Mouse (Mus musculus) hindbrain, embryonic 11.5 days (tissue): ENCODE measurements around the gene Rab11fip4. TPM values are rescaled to one million over a fixed set of nuclear protein-coding genes. Genes with fewer than 3 reads are reported as not detected.

Experiments
- ATAC-seq: fragments of 200-750 bp; cut with Nextera tagmentation; 2 replicates; pipeline ENCODE4 v1.8.0; 2017; ENCODE audit warnings: mild to moderate bottlenecking, moderate TSS enrichment, moderate library complexity; ENCODE audit not compliant: low FRiP score
- DNase-seq: peaks from one replicate; pipeline ENCODE4 v3.0.0-alpha.2; 2015; ENCODE audit warnings: low spot score
- H3K27ac ChIP-seq: fragments of 300-500 bp; sonication (generic); 2 replicates; pipeline ENCODE4 v1.5.1; 2014; ENCODE audit warnings: mild to moderate bottlenecking, low read depth, low read length
- H3K27me3 ChIP-seq: fragments of 300-500 bp; sonication (generic); 2 replicates; pipeline ENCODE4 v1.6.1; 2014; ENCODE audit warnings: mild to moderate bottlenecking, low read length, moderate library complexity, mixed read lengths; ENCODE audit not compliant: control insufficient read depth, insufficient read depth
- H3K36me3 ChIP-seq: fragments of 300-500 bp; sonication (generic); 2 replicates; pipeline ENCODE4 v1.6.1; 2014; ENCODE audit warnings: mild to moderate bottlenecking, low read length, moderate library complexity, mixed read lengths; ENCODE audit not compliant: control insufficient read depth, insufficient read depth
- H3K4me1 ChIP-seq: fragments of 300-500 bp; sonication (generic); replicated peaks from 2 replicates; pipeline ENCODE4 v1.6.1; 2014; ENCODE audit warnings: low read length, mixed read lengths; ENCODE audit not compliant: control insufficient read depth, insufficient read depth
- H3K4me2 ChIP-seq: fragments of 300-500 bp; sonication (generic); replicated peaks from 2 replicates; pipeline ENCODE4 v1.6.1; 2014; ENCODE audit warnings: mild to moderate bottlenecking, low read depth, low read length
- H3K4me3 ChIP-seq: fragments of 300-500 bp; sonication (generic); 2 replicates; pipeline ENCODE4 v1.5.1; 2014; ENCODE audit warnings: low read depth, low read length
- H3K9ac ChIP-seq: fragments of 300-500 bp; sonication (generic); 2 replicates; pipeline ENCODE4 v1.6.1; 2014; ENCODE audit warnings: low read depth, low read length
- H3K9me3 ChIP-seq: fragments of 300-500 bp; sonication (generic); 2 replicates; pipeline ENCODE4 v1.6.1; 2016; ENCODE audit warnings: low read length; ENCODE audit not compliant: control insufficient read depth
- WGBS: fragments of 180-500 bp; shearing (Covaris S2); extraction: QIAGEN DNeasy Blood & Tissue Kit; methylation state at CpG from one replicate; pipeline ENCODE4 v1.1.7; 2014; 5-methylcytosine and 5-hydroxymethylcytosine counted together
- polyA plus RNA-seq: library from polyadenylated mRNA; unstranded; fragments of >200 nt; fragmentation: Nextera tagmentation; extraction: Ambion mirVana; gene quantifications from 2 replicates; pipeline ENCODE4 v1.2.1, GENCODE M21; 2014

Gene Rab11fip4
- polyA plus RNA-seq, 1 experiment from 2014 or later: 11.5 TPM

GRCm38 (mm10) chr11:79610454-79610853 is 19.4 kb downstream of the Rab11fip4 start:
- Histone ChIP-seq H3K9me3 (no peaks in the 10 kb centered on the region), H3K4me1 (peaks cover 26% of the 10 kb centered on the region), H3K36me3 (no peaks in the 10 kb centered on the region), H3K9ac (no peak overlapping the region), H3K27me3 (no peaks in the 10 kb centered on the region), H3K27ac (peak overlapping the region; percentile 36; the same call in 1 of the 2 replicates), H3K4me2 (no peak overlapping the region), H3K4me3 (no peak overlapping the region)
- 49% methylated on average over 2 of the region's 2 CpGs for WGBS
- DNase-seq (no peak), ATAC-seq (no peak)

- H3K36me3 ChIP-seq: no peaks in the 10 kb centered on the region
- H3K4me1 ChIP-seq: peaks cover 26% of the 10 kb centered on the region
- H3K4me3 ChIP-seq: no peak overlapping the region
- H3K9me3 ChIP-seq: no peaks in the 10 kb centered on the region
- ATAC-seq (peak; percentile 45), DNase-seq (peak; percentile 45)
- no peak overlapping the region for H3K4me2 ChIP-seq
- 18% methylated on average over 13 of the region's 13 CpGs for WGBS
- no peak overlapping the region for H3K9ac ChIP-seq
- H3K27ac ChIP-seq: peak overlapping the region; percentile 36; the same call in 1 of the 2 replicates
- no peaks in the 10 kb centered on the region for H3K27me3 ChIP-seq
Observed at GRCm38 (mm10) chr11:79611011-79611666, 20.1 kb downstream of the Rab11fip4 start.

GRCm38 (mm10) chr11:79612046-79612600 is 21.1 kb downstream of the Rab11fip4 start:
- DNase-seq: no peak

GRCm38 (mm10) chr11:79613084-79613483 is 22.1 kb downstream of the Rab11fip4 start:
- no peaks in the 10 kb centered on the region for H3K9me3 ChIP-seq
- no peaks in the 10 kb centered on the region for H3K36me3 ChIP-seq
- H3K27ac ChIP-seq: peak overlapping the region; percentile 49; the same call in 1 of the 2 replicates
- H3K4me3 ChIP-seq: no peak overlapping the region
- H3K4me1 ChIP-seq: peaks cover 26% of the 10 kb centered on the region
- no peaks in the 10 kb centered on the region for H3K27me3 ChIP-seq
- WGBS: 7% methylated on average over 3 of the region's 3 CpGs
- ATAC-seq: 0 out of 2 replicates have a peak, but pooled peaks have one; percentile 36
- peak; percentile 53 for DNase-seq
- no peak overlapping the region for H3K4me2 ChIP-seq
- 0 out of 2 replicates have a peak overlapping the region, but pooled peaks have one; percentile 5 for H3K9ac ChIP-seq

More at GRCm38 (mm10) chr11:79612046-79612600, 21.1 kb downstream of the Rab11fip4 start:
- Histone ChIP-seq H3K4me1 (peaks cover 26% of the 10 kb centered on the region), H3K9ac (no peak overlapping the region), H3K9me3 (no peaks in the 10 kb centered on the region), H3K4me3 (no peak overlapping the region), H3K36me3 (no peaks in the 10 kb centered on the region), H3K27me3 (no peaks in the 10 kb centered on the region), H3K4me2 (no peak overlapping the region), H3K27ac (no peak overlapping the region)
- ATAC-seq: no peak
- 10% methylated on average over 1 of the region's 1 CpGs for WGBS

- ATAC-seq (no peak), DNase-seq (no peak)
- H3K4me2 ChIP-seq: no peak overlapping the region
- no peak overlapping the region for H3K9ac ChIP-seq
- no peak overlapping the region for H3K27ac ChIP-seq
- no peaks in the 10 kb centered on the region for H3K27me3 ChIP-seq
- H3K9me3 ChIP-seq: no peaks in the 10 kb centered on the region
- H3K4me1 ChIP-seq: peaks cover 26% of the 10 kb centered on the region
- no peak overlapping the region for H3K4me3 ChIP-seq
- H3K36me3 ChIP-seq: no peaks in the 10 kb centered on the region
- 61% methylated on average over 4 of the region's 4 CpGs for WGBS
Observed at GRCm38 (mm10) chr11:79613711-79614110, 22.7 kb downstream of the Rab11fip4 start.

GRCm38 (mm10) chr11:79614880-79615279 is 23.9 kb downstream of the Rab11fip4 start:
- no peaks in the 10 kb centered on the region for H3K27me3 ChIP-seq
- no peak overlapping the region for H3K4me3 ChIP-seq
- 91% methylated on average over 3 of the region's 3 CpGs for WGBS
- no peaks in the 10 kb centered on the region for H3K9me3 ChIP-seq
- no peak overlapping the region for H3K4me2 ChIP-seq
- ATAC-seq (no peak), DNase-seq (no peak)
- H3K36me3 ChIP-seq: no peaks in the 10 kb centered on the region
- no peak overlapping the region for H3K27ac ChIP-seq
- H3K4me1 ChIP-seq: peaks cover 26% of the 10 kb centered on the region
- no peak overlapping the region for H3K9ac ChIP-seq

GRCm38 (mm10) chr11:79615871-79616270 is 24.9 kb downstream of the Rab11fip4 start:
- DNase-seq: no peak
- no peak for ATAC-seq
- Histone ChIP-seq H3K9ac (no peak overlapping the region), H3K4me3 (no peak overlapping the region), H3K27me3 (no peaks in the 10 kb centered on the region), H3K4me2 (no peak overlapping the region), H3K36me3 (no peaks in the 10 kb centered on the region), H3K27ac (no peak overlapping the region), H3K4me1 (peaks cover 18% of the 10 kb centered on the region), H3K9me3 (no peaks in the 10 kb centered on the region)
- 61% methylated on average over 5 of the region's 5 CpGs for WGBS

- Histone ChIP-seq H3K4me3 (no peak overlapping the region), H3K27me3 (no peaks in the 10 kb centered on the region), H3K4me1 (peaks cover 5% of the 10 kb centered on the region; the same call in 1 of the 2 replicates), H3K27ac (no peak overlapping the region), H3K36me3 (no peaks in the 10 kb centered on the region), H3K9me3 (no peaks in the 10 kb centered on the region), H3K4me2 (no peak overlapping the region), H3K9ac (no peak overlapping the region)
- ATAC-seq (no peak), DNase-seq (no peak)
- 89% methylated on average over 8 of the region's 8 CpGs for WGBS
Observed at GRCm38 (mm10) chr11:79617991-79618390, 27.0 kb downstream of the Rab11fip4 start.

- H3K9ac ChIP-seq: no peak overlapping the region
- 0 out of 2 replicates have a peak, but pooled peaks cover 2% of the 10 kb centered on the region for H3K4me1 ChIP-seq
- no peak overlapping the region for H3K4me3 ChIP-seq
- WGBS: 87% methylated on average over 5 of the region's 5 CpGs
- H3K27ac ChIP-seq: no peak overlapping the region
- no peak overlapping the region for H3K4me2 ChIP-seq
- no peaks in the 10 kb centered on the region for H3K36me3 ChIP-seq
- H3K27me3 ChIP-seq: no peaks in the 10 kb centered on the region
- ATAC-seq: no peak
- no peaks in the 10 kb centered on the region for H3K9me3 ChIP-seq
- no peak for DNase-seq
Observed at GRCm38 (mm10) chr11:79623029-79623428, 32.0 kb downstream of the Rab11fip4 start.
